Mouse (Mus musculus): ENCODE measurements around the gene Retreg1.

DNA sequence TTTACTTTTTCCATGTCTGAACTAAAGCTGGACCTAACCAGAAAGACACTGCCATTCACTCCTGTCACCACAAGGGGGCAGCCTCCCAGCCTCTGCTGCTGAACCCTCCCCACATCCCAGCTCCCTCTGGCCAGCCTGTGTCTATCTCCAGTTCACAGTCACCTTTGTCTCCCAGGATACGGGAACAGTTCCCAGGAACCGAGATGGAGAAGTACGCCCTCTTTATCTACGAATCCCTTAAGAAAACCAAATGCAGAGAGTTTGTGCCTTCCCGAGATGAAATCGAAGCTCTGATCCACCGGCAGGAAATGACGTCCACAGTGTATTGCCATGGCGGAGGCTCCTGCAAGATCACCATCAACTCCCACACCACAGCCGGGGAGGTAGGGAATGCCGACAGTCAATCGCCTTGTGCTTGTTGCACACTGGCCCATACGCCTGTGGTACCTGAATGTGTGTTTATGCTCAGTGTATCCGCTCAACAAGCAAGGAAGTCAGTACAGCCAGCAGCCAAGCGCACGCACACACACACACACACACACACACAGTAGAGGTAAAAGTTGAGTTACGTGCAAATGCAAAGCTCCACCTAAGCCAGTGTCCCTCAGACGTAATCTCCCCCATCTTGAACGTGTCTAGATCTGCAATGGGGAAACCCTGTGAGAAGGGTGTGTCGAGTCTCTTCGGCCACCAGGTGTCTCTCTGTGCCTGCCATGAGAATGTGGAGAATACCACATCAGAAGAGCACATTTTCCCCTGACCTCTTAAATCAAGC is 37.5 kb upstream of the Retreg1 start:
- peak; percentile 85 for TF ChIP-seq CTCF (IDR thresholded peaks at IDR 0.05; ENCODE audit: borderline replicate concordance, control insufficient read depth, extremely low read depth, insufficient read depth, low read length, poor library complexity)
- TF ChIP-seq POLR2A (IDR thresholded peaks at IDR 0.05; ENCODE audit: control insufficient read depth, extremely low read depth, insufficient read depth, low read length, poor library complexity) = no peak
